Mouse (Mus musculus) stomach, postnatal 0 days (tissue): ENCODE results near the gene Dbil5. TPM values are rescaled to one million over a fixed set of nuclear protein-coding genes. Genes with fewer than 3 reads are reported as not detected.
A peak's percentile ranks its signal among the peaks of the same experiment; 100 is the strongest.

Experiments
- ATAC-seq: fragments of 200-750 bp; cut with Nextera tagmentation; 2 replicates; pipeline ENCODE4 v1.8.0; 2017; ENCODE audit not compliant: low FRiP score, low TSS enrichment
- DNase-seq: peaks from one replicate; pipeline ENCODE4 v3.0.0-alpha.2; 2016; ENCODE audit warnings: low spot score
- H3K27ac ChIP-seq: fragments of 300-500 bp; sonication (generic); replicated peaks from 2 replicates; pipeline ENCODE4 v1.5.1; 2014; ENCODE audit warnings: mild to moderate bottlenecking, control low read depth
- H3K27me3 ChIP-seq: fragments of 300-500 bp; sonication (generic); 2 replicates; pipeline ENCODE4 v1.6.1; 2014; ENCODE audit warnings: low read length; ENCODE audit not compliant: control insufficient read depth, insufficient read depth
- H3K36me3 ChIP-seq: fragments of 300-500 bp; sonication (generic); 2 replicates; pipeline ENCODE4 v1.6.1; 2014; ENCODE audit warnings: low read length, mixed read lengths; ENCODE audit not compliant: control insufficient read depth, insufficient read depth
- H3K4me1 ChIP-seq: fragments of 300-500 bp; sonication (generic); replicated peaks from 2 replicates; pipeline ENCODE4 v1.6.1; 2014; ENCODE audit warnings: antibody characterized with exemption; ENCODE audit not compliant: control insufficient read depth, insufficient read depth
- H3K4me2 ChIP-seq: fragments of 300-500 bp; sonication (generic); replicated peaks from 2 replicates; pipeline ENCODE4 v1.6.1; 2014; ENCODE audit warnings: low read depth, mild to moderate bottlenecking, control low read depth, moderate library complexity
- H3K4me3 ChIP-seq: fragments of 300-500 bp; sonication (generic); 2 replicates; pipeline ENCODE4 v1.5.1; 2014; ENCODE audit warnings: low read depth, low read length, control low read depth
- H3K9ac ChIP-seq: fragments of 300-500 bp; sonication (generic); 2 replicates; pipeline ENCODE4 v1.6.1; 2014; ENCODE audit warnings: mild to moderate bottlenecking, low read length, control low read depth, mixed read lengths
- H3K9me3 ChIP-seq: fragments of 300-500 bp; sonication (generic); 2 replicates; pipeline ENCODE4 v1.6.1; 2016; ENCODE audit warnings: low read length; ENCODE audit not compliant: control insufficient read depth
- CTCF ChIP-seq: IDR thresholded peaks from 2 replicates; pipeline ENCODE4 v1.5.1; 2016; ENCODE audit warnings: antibody characterized with exemption, low read depth, mild to moderate bottlenecking, moderate library complexity
- EP300 ChIP-seq: optimal IDR thresholded peaks from 2 replicates; pipeline ENCODE3; 2016; ENCODE audit warnings: antibody characterized with exemption
- WGBS: fragments of 180-500 bp; shearing (Covaris S2); extraction: QIAGEN DNeasy Blood & Tissue Kit; methylation state at CpG from one replicate; pipeline ENCODE4 v1.1.7; 2014; 5-methylcytosine and 5-hydroxymethylcytosine counted together
- polyA plus RNA-seq: library from polyadenylated mRNA; unstranded; fragments of >200 nt; fragmentation: Nextera tagmentation; extraction: Ambion mirVana; gene quantifications from 2 replicates; pipeline ENCODE4 v1.2.1, GENCODE M21; 2015

Dbil5 gene
- polyA plus RNA-seq, 1 experiment from 2014 or later, result 4.0 TPM

- H3K27me3 ChIP-seq, result no peaks in the 10 kb centered on the region
- no peak overlapping the region for H3K4me3 ChIP-seq
- H3K36me3 ChIP-seq, result 0 out of 2 replicates have a peak, but pooled peaks cover 4% of the 10 kb centered on the region
- H3K27ac ChIP-seq, result no peak overlapping the region
- H3K4me1 ChIP-seq, result no peaks in the 10 kb centered on the region
- ATAC-seq (no peak), DNase-seq (no peak)
- no peak overlapping the region for H3K4me2 ChIP-seq
- no peaks in the 10 kb centered on the region for H3K9me3 ChIP-seq
- H3K9ac ChIP-seq, result no peak overlapping the region
- whole genome bisulfite sequencing, result 91% methylated on average over 2 of the region's 2 CpGs
- TF ChIP-seq EP300, result no peak
- TF ChIP-seq CTCF, result no peak
Observed at GRCm38 (mm10) chr11:76239750-76240149, 22.3 kb downstream of the Dbil5 start.

- peak; percentile 90 for ATAC-seq
Observed at GRCm38 (mm10) chr11:76242901-76243810, 25.7 kb downstream of the Dbil5 start, which contains the start of the genes Mrm3 and Glod4. TSS of gene Mrm3 (plus strand) at chr11:76243715. TSS of gene Glod4 (minus strand) at chr11:76243725.

GRCm38 (mm10) chr11:76243811-76244546 lies 26.6 kb downstream of the Dbil5 start:
- Histone ChIP-seq H3K27me3 (no peaks in the 10 kb centered on the region), H3K4me2 (peak overlapping the region; percentile 85), H3K9me3 (no peaks in the 10 kb centered on the region), H3K4me3 (peak overlapping the region; percentile 87), H3K9ac (peak overlapping the region; percentile 83), H3K36me3 (peaks cover 6% of the 10 kb centered on the region; the same call in 1 of the 2 replicates), H3K4me1 (no peaks in the 10 kb centered on the region), H3K27ac (no peak overlapping the region; the same call in 1 of the 2 replicates)
- ATAC-seq (peak; percentile 58; the same call in 1 of the 2 replicates), DNase-seq (no peak)
- 2% methylated on average over 33 of the region's 34 CpGs for WGBS
- no peak for TF ChIP-seq CTCF

More at GRCm38 (mm10) chr11:76242901-76243810, 25.7 kb downstream of the Dbil5 start, which contains the start of the genes Mrm3 and Glod4:
- H3K27me3 ChIP-seq, result no peaks in the 10 kb centered on the region
- TF ChIP-seq CTCF (no peak), EP300 (no peak)
- 0 out of 2 replicates have a peak, but pooled peaks cover 4% of the 10 kb centered on the region for H3K36me3 ChIP-seq
- H3K4me2 ChIP-seq, result peak within 1 kb of the TSS; percentile 85
- peak; percentile 95 for DNase-seq
- peak within 1 kb of the TSS; percentile 87 for H3K4me3 ChIP-seq
- peak within 1 kb of the TSS; percentile 78; the same call in 1 of the 2 replicates for H3K27ac ChIP-seq
- WGBS, result under 1% methylated on average over 61 of the region's 61 CpGs
- H3K9ac ChIP-seq, result peak within 1 kb of the TSS; percentile 83
- H3K4me1 ChIP-seq, result no peaks in the 10 kb centered on the region
- no peaks in the 10 kb centered on the region for H3K9me3 ChIP-seq

- H3K9ac ChIP-seq, result no peak overlapping the region
- TF ChIP-seq EP300 (no peak), CTCF (no peak)
- no peak overlapping the region for H3K27ac ChIP-seq
- no peaks in the 10 kb centered on the region for H3K27me3 ChIP-seq
- H3K4me1 ChIP-seq, result no peaks in the 10 kb centered on the region
- no peak overlapping the region for H3K4me3 ChIP-seq
- H3K36me3 ChIP-seq, result peaks cover 4% of the 10 kb centered on the region; the same call in 1 of the 2 replicates
- H3K9me3 ChIP-seq, result no peaks in the 10 kb centered on the region
- ATAC-seq, result no peak
- H3K4me2 ChIP-seq, result no peak overlapping the region
- no peak for DNase-seq
Observed at GRCm38 (mm10) chr11:76246439-76246838, 29.0 kb downstream of the Dbil5 start.

GRCm38 (mm10) chr11:76247239-76247638 lies 29.8 kb downstream of the Dbil5 start:
- no peak overlapping the region for H3K9ac ChIP-seq
- no peak overlapping the region for H3K27ac ChIP-seq
- no peak overlapping the region for H3K4me3 ChIP-seq
- peaks cover 4% of the 10 kb centered on the region; the same call in 1 of the 2 replicates for H3K36me3 ChIP-seq
- H3K4me2 ChIP-seq, result no peak overlapping the region
- H3K9me3 ChIP-seq, result no peaks in the 10 kb centered on the region
- no peaks in the 10 kb centered on the region for H3K27me3 ChIP-seq
- DNase-seq (no peak), ATAC-seq (no peak)
- no peaks in the 10 kb centered on the region for H3K4me1 ChIP-seq
- WGBS, result 62% methylated on average over 2 of the region's 2 CpGs
- TF ChIP-seq CTCF, result peak; percentile 43
- TF ChIP-seq EP300, result no peak
